Mouse (Mus musculus) monocyte, adult 59 days (primary cell): ENCODE data around the gene Fastkd1. TPM values are rescaled to one million over a fixed set of nuclear protein-coding genes. Genes with fewer than 3 reads are reported as not detected.

Experiments used
- total RNA-seq, 2 experiments: library from RNA; stranded (reverse); gene quantifications; one replicate each; pipeline ENCODE4 v1.2.4; 2023

Fastkd1 gene
- total RNA-seq = 10 to 100 TPM; 15.7 to 16.9 TPM

GRCm38 (mm10) chr2:69712981-69713625, at the start of gene Fastkd1:
Gene Fastkd1, minus strand, starts transcription at chr2:69713516.

GRCm38 (mm10) chr2:69722273-69722649, 8.9 kb upstream of the Fastkd1 start, which contains the start of gene Ppig:
Gene Ppig, plus strand, starts transcription at chr2:69722545.

GRCm38 (mm10) chr2:69669853-69670252, 43.5 kb downstream of the Fastkd1 start, which contains the start of gene Klhl41:
Gene Klhl41, plus strand, starts transcription at chr2:69670120.

GRCm38 (mm10) chr2:69646726-69647490, 66.4 kb downstream of the Fastkd1 start, which contains the start of gene Bbs5:
Gene Bbs5, plus strand, starts transcription at chr2:69647171.

Other genes starting within 250 kb of the Fastkd1 start
- under 1 TPM; 0.08 to 0.12 TPM for gene Lrp2, start 127.5 kb downstream of the Fastkd1 start, total RNA-seq
- 1 to 10 TPM; 2.6 to 2.7 TPM for gene Bbs5, start 66.3 kb downstream of the Fastkd1 start, total RNA-seq
- 1 to 10 TPM; 1.5 to 1.8 TPM for gene Klhl41, start 43.4 kb downstream of the Fastkd1 start, total RNA-seq
- 10 to 100 TPM; 75.7 to 89.1 TPM for gene Ppig, start 9.0 kb upstream of the Fastkd1 start, total RNA-seq
- under 1 TPM; 0.27 to 0.89 TPM for gene Ccdc173, start 76.1 kb upstream of the Fastkd1 start, total RNA-seq
- gene Phospho2, start 76.1 kb upstream of the Fastkd1 start, total RNA-seq = 10 to 100 TPM; 18.4 to 23.1 TPM
- gene Klhl23, start 108.4 kb upstream of the Fastkd1 start, total RNA-seq = under 1 TPM; 0.34 to 0.36 TPM
- 100 to 1,000 TPM; 116 to 124 TPM for gene Ssb, start 148.0 kb upstream of the Fastkd1 start, total RNA-seq
- 10 to 100 TPM; 11.6 to 13.5 TPM for gene Mettl5, start 172.1 kb upstream of the Fastkd1 start, total RNA-seq
- gene Ubr3, start 183.7 kb upstream of the Fastkd1 start, total RNA-seq = 10 to 100 TPM; 58.4 to 59.7 TPM